Mouse (Mus musculus): ENCODE data around the gene Lrig1.

The Lrig1 gene

DNA sequence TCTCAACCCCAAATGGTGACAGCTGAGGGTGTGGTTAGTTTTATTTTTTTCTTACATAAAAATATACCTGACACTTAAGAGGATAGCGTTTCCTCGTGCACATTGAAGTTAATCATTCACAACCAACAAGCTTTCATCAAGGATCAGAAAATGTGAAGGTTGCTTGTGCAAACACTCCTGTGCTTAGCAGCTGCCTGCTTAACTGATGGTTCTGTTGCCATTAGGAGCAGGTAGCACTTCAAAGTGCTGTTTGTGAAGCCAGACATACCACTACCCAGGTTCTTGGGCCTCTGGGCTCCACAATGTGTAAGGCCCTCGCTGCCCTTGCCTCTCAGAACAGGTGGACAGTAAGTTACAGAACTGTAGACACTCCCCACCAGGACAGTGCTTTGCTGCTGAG lies 23.1 kb downstream of the Lrig1 start:
- DNase-seq (ENCODE audit: low read depth, low spot score) = no peak

DNA sequence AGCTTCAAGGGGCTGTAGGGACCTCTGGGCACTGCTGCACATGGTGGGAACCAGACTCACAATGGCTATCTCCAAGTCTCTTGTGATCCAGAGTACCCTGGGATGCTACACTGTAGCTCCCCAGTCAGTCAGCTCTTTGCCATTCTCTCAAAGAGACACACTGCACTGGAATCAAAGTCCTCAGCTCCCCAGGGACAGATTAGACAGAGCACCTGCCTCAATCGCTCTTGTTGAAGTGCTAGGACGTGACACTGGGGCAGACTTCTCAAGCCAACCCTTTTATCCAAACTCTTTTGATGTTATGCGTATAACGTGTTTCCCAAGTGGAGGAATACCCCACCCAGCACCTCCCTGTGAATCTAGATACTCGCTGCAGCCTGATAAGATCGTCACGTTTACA lies 23.7 kb downstream of the Lrig1 start:
- DNase-seq (ENCODE audit: low read depth, low spot score) = no peak

DNA sequence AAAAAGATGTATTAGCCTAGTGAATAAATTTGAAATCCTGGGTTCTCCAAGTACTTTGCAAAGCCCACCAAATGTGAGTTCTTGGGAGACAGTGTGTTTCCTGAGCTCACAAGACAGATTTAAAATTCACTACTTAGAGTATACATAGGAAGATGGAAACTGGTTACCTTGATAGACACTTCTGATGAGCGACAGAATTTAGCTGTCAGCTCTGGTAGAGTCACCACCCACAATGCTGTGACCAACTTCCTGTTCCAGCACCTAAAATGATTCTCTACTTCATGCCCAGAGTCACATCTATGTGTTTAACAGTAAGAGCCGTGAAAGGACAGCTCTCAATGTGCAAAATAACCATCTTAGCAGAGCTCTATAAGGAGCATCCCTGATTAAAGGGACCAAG lies 27.5 kb downstream of the Lrig1 start:
- no peak for DNase-seq (ENCODE audit: low read depth, low spot score)

DNA sequence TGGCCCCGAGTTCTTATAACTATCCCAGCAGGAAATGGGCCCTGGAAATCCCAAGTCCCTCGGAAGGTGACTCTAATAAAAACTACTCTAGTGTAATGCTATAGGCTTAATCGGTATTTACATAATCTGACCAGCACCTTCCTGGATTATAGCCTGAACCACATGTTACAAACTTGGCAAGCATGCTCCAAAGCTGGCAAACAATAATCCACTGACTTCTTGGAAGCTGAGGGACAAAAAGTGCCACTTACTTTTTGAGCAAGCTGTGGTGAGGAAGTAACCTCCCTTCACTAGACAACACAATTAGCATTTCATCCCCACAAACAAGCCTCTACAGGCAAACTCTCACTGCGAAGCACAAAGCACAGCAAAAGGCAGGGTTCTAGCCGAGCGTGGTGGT lies 30.6 kb downstream of the Lrig1 start:
- no peak for DNase-seq (ENCODE audit: low read depth, low spot score)

DNA sequence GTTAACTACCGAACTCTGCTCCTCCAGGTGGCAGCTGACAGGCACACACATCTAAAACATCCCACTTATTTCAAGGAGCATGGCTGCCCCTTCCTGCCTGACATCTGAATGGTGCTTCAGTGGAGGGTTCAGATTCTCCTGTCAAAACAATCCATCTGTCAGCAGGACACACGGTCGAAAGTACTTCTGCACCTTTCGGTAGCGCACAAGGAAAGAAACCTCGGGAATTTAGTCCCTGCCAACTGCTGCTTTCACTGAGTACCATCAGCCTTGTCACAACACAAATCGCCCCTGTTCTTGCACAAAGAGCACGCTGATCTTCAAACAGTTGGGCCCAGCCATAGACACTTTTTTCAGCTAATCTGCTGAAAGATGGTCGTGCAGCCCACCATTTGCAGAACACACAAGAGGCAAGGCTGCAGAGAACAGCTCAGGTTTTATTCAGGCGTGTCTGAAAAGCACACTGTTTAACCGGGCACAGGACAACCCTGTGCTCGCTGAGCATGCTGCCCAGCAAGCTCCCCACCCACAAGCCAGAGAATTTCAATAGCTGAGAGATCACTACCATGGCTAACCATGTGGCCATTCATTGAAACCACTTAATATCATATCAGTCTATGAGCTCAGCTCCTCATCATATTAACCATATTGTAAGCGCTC lies 31.6 kb downstream of the Lrig1 start:
- DNase-seq (ENCODE audit: low read depth, low spot score) = no peak

DNA sequence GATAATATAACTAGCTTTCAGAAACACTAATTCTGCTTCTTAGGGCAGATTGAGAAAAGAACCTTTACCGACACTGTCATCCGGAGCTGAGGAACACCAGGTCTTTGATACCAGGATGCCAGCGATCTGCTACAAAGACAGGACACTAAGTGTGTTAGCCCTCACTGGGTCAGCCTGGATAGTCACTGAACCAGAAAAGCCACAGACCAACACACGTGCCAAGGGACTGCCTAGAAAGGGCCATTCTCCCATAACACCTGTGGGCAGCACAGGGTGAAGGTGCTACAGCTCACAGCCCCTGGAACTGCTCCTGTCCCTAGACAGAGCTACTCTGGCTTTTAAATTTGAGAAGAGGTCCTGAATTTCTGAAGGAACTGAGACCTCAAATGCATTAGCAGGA lies 32.8 kb downstream of the Lrig1 start:
- DNase-seq (ENCODE audit: low read depth, low spot score) = no peak

DNA sequence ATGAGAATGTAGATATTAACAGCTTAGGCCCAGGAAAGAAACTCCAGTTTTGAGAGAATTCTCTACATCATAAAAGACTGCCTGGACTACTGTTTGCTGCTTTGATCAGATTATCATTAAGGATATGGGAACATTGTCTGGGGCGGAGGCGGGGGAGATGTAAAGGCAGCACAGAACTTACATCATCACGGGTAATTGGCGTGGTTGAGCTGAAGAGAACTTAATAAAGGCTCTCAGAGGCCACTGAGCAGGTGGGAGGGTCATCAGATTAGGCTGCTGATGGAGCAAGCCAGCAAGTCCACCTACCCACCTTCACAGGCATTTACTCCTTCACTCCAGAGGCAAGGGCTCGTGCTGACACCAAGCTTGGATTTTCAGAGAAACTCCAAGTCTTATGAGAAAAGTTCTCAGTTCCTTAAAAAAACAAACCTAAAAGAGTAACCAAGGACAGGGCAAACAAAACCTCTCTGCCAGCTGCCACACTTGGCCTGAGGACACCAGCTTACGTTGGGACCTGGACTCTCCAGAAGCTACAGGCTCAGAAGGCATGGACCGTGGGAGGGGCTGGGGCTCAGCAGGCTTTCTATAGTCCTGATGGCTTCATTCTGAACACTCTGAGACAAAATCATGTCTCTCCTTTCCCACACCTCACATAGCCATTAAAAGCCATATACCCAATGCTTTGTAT lies 33.4 kb downstream of the Lrig1 start:
- DNase-seq (ENCODE audit: low read depth, low spot score) = no peak

DNA sequence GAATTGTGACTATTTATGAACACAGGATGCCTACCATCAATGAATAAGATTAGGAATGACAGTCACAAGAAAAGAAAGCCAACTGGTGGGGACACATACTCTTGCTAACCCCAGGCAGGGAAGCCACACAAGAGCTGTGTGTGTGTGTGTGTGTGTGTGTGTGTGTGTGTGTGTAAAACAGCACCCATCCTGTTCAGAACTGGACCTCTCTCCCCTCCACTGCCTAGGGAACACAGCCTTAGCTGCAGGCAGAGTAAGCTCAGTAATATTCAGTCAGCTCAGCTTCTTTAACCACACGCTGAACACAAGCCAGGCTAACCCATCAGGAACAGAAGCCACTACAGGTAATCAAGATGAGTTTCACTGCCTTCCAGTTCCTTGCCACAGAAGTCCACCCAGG lies 34.3 kb downstream of the Lrig1 start:
- no peak for DNase-seq (ENCODE audit: low read depth, low spot score)

DNA sequence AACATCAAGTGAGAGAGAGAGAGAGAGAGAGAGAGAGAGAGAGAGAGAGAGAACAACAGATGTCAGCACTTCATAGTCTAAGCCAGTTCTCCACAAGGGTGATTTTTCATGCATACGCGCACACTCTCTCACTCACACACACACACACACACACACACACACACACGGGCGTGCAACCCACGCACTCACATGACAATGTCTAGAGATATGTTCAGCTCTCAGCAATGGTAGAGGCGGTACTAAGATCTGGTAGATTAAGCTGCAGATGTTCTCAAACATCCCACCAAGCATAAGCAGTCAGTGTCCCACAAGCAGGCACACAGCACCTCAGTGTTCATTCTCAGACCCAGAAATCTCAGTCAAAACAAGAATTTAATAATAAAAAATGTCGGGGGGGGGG lies 34.7 kb downstream of the Lrig1 start:
- no peak for DNase-seq (ENCODE audit: low read depth, low spot score)

DNA sequence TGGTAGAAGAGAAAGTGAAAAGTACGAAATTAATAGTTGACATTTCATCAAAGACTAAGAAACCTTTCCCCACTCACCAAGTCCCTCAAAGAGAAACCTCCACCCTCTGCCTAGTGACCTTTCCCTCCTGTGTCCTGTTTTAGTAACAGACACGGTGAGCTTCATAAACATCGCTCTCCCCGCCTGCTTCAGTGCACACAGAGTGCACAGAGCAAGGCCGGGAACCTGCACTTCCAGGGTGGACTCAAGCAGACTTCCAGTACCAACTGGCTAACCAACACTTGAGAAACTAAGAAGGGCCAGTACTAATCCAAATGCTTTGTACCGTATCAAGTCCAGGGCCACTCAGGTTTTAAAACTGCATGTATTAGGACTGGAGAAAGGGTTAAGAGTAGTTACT lies 36.0 kb downstream of the Lrig1 start:
- DNase-seq (ENCODE audit: low read depth, low spot score) = no peak

DNA sequence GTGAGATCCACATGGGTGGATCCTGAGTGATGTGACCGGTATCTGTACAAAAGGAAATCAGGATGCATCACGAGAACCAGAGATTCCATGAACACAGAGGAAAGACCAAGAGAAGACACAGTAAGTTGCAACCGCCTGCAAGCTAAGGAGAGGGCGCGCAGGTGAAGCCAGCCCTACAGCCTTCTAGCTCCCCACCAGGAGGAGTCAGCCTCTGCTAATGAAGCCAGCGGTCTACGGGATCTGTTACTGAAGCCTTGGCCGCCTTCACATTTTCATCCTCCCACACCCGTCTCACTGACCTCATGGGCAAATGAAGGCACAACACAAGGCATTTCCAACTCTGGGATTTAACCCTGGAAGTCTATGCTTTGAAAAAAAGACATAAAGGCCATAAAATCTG lies 38.0 kb downstream of the Lrig1 start:
- DNase-seq (ENCODE audit: low read depth, low spot score) = no peak

DNA sequence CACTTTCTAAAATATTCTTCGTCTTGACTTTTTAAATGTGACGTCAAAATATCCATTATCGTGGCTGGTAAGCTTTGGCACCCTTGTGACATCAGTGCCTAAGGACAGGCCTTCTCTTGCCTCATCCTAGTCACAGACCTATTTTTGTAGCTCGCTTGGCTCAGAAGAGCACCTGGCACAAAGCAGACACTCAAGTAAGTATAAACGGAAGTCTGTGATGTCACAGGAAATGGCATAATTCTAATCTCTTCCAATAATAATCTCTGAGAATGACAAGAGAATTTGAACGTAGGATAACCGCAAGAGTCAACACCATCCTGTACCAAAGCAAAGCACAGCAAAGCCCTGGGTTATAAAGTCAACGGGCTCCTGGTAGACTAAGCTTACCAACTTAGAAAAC lies 38.6 kb downstream of the Lrig1 start:
- no peak for DNase-seq (ENCODE audit: low read depth, low spot score)

DNA sequence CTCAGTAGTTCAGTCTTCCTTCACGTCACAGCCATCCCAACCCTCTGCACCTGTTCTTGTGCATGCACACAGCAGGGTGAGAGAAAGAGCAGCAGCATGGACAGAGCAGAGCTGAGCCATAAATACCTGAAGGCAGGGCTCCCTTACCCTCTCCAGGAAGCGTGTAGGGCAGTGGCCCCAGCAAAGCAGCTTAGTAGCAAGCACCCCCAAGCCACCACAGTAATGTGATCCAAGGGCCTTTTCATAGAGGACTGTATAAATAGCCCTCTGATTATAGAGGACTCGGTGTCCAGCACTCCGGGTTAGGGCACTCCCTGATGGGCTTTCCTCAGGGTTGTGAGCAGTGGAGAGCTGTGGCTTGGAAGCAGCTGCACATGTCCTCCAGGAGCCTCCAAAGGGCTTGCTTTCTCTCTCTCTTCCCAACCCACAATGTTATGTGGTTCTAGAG lies 40.0 kb downstream of the Lrig1 start:
- peak; percentile 54 for DNase-seq (ENCODE audit: low read depth, low spot score)

DNA sequence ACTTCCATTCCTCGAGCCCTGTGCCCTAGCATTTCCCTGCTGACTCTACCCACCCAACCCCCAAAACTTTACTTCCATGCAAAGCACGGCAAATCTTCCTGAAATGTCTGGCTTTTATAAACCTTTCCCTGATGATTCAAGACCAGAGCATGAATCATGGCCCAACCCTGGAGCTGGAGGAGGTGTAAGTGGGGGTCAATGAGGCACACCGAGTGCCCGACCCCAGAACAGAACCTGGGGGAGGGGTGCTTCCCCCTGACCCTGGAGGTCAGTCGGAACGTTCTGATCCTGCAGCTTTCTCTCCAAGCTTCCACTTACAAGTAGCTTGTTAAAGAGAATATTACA lies 41.9 kb downstream of the Lrig1 start:
- no peak for DNase-seq (ENCODE audit: low read depth, low spot score)

DNA sequence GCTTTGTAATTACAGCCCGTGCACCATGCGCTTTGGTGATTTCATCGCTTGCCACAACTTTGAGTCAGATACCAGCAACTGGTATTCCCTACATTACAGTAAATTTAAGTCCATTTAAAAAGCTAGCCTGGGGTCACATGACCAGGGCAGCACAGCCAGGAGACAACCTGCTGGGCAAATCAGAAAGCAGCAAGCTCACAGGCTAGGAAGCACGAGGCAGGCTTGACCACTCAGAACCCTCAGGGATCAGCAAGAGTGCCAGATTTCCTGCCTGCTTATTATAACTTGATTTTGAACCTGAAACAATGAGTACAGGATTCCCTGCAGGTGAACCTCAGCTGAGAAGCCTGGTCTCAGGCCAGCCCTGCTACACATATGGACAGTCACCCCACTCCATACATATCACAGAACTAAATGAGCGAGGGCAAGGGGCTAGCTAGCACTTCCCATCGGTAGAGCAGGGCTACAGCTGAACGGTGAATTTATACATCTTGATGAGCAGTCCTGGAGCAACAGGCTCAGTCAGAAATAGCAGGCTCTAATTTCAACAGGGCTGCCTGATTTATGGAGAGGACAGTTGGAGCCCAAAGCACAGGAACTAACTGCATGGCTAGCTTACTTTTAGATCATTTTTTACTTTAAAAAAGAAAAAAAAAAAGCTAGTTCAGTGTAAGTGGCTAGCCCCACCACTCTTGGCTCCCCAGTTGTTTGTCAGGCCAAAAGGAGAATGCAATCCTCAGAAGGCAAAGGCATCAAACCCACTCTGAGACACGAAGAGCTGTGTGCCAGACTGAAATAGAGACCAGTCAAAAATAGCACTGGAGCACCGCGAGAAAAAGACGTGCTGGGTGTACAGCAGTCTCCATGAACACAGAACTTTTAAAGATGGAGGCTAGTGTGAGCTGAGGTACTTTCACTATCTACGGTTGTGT lies 42.5 kb downstream of the Lrig1 start:
- DNase-seq (ENCODE audit: low read depth, low spot score) = no peak

DNA sequence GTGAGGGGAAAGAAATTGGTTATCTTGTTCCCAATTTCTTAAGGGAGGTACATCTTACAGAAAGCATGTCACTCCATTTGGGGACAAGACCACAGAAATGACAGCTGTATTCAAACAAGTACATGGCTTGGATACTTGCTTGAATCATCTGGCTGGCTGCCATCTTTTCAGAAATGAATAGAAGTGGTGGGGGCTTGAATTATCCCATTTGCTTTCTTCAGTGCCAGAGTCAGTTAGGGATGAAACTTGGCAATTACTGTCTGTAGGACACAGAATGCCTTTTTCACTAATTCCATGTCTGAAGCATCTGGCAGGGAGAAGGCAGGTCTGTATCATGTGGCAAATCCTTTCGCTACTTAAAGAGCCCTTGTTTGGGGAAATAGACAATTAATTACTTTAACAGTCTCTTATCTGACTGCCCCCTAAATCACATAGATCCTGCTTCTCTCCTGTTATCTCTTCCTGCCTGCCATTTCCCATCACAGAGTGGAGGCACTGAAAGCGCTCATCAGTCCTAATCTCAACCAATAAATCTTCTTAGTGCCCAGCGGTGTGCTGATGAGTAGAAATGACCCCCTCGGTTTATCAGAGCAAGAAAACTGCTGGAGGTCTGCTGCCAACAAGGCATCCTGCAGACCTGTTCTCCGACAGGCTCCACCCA lies 44.0 kb downstream of the Lrig1 start:
- peak; percentile 43 for DNase-seq (ENCODE audit: low read depth, low spot score)

DNA sequence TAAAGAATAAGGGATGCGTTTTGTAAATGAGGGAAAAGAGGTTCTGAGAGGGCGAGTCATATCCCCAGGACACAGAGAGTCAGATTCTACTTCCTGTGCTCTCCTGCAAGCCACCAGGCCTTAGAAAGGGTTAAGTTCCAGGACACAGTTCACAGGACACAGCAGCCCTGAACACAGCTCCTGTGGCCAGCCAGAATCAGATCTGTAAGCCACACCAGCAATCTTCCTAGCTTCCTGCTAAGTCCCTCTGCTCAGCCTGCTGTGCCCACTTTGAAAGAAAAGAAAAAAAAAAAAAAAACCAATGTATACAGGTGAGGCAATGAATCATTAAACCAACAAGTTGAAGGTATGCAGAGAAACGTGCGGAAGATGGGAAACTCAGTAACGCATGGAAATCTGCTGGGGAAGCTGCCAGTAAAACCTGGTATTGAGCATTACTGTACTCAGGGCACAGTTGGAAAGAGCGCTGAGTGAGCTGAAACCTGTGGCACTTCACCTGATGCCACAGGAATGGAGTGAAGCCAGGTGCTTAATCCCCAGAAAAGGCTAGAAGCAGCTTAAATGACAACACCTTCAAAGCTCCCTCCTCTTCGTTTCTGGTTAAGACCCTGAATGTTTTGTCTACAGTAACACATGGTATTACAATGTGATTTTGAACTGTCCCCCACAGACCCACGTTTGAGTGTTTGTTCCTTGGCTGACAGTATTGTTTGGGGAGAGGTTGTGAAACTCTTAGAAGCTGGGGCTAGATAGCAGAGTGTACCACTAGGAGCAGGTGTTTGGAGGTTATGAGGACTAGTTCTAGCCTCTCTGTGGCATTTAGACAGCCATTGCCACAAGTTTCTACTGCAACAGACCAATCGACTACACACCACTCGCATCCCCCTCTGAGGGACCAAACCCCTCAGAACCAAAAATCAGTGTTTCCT lies 46.3 kb downstream of the Lrig1 start:
- peak; percentile 51 for DNase-seq (ENCODE audit: low read depth, low spot score)

DNA sequence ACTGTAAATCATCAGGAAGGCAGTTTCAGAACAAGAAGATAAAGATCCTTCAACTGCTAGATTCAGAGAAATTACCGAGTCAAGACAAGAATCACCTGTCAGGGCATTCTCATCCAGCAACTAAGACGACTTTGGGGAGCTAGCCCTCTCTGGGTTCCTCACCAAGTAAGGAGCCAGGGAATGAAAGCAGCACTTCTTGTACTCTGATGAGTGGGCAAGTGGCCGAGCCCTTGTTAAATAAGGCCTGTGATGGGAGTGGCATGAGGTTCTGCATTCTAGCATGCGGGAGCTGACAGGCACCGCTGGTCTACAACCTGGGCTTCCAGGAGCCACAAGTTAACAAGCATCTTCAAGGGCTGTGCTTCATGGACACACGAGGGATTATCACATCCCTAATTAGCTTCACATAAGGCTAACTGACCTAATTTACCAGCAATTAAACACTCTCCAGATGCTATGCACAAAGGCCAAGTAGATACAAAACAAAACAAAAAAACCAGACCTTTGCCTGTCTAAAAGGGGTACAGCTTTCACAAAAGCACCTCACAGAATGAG lies 47.2 kb downstream of the Lrig1 start:
- DNase-seq (ENCODE audit: low read depth, low spot score) = no peak

DNA sequence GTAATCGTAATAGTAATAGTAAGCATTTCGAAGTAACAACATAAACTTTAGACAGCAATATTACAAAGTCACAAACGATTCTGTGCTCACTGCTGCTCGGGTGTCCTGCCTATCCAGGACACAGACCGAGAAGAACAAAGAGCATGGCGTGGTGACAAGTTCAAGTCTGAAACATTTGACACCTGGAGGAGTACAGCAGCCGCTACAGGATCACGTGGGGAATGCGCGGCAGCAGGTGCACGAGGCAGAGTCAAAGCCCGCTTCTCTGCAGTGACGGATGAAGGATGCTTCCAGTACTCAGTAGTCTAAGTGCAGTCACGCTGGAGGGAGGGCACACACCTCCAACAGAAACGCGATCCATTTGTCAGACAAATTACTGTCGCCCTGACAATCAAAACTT lies 48.4 kb downstream of the Lrig1 start:
- DNase-seq (ENCODE audit: low read depth, low spot score) = no peak

DNA sequence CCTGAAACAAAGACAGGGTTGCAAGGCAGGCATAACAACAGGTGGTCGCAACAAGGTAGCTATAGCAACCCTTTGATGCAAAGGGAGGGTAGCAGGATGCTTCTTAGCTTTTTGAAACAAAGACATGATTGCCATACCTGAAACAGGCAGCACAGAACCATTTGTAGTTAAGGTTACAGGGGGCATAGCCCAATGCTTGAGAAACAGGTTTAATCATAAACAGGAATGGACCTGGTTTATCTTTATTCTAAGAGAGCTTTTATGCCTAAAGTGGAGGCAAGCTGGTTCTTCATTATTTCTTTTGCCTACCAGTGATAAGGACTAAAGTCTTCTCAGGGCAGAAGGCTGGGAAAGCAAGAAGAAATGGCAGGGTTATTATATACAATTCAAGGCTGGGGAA lies 50.3 kb downstream of the Lrig1 start:
- DNase-seq (ENCODE audit: low read depth, low spot score) = no peak

DNA sequence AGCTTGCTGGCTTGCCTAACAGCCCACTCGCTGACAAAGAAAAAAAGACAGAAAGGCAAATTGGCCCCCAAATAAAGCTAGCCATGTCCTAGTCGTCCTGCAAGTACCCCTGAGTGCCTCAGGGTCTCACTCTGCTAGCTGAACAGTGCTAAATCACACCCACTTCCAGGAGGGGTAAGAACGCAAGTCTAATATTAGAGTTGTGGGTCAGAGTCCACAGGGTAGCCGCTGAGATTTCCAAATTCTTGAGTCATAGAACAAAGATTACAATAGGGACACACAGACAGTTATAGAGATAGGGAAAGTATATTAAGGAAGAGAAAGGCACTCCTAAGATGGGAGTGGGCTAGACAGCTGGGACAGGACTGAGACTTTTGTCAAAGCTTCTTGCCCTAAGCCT lies 51.5 kb downstream of the Lrig1 start:
- no peak for DNase-seq (ENCODE audit: low read depth, low spot score)

Data from brain, adult 2 months (tissue).